Mouse (Mus musculus) megakaryocyte, embryonic 14.5 days (primary cell): ENCODE data around the gene Zfp629. TPM values are rescaled to one million over a fixed set of nuclear protein-coding genes. Genes with fewer than 3 reads are reported as not detected.

Experiments used
- H3K27me3 ChIP-seq: replicated peaks from 2 replicates; pipeline ENCODE3; 2012; ENCODE audit warnings: inconsistent platforms
- H3K36me3 ChIP-seq: replicated peaks from 2 replicates; pipeline ENCODE3; 2012; ENCODE audit warnings: low read length, inconsistent platforms, mixed read lengths
- H3K4me1 ChIP-seq: 2 replicates; pipeline ENCODE4 v1.6.1; 2012; ENCODE audit warnings: inconsistent platforms
- H3K4me3 ChIP-seq: replicated peaks from 2 replicates; pipeline ENCODE3; 2012; ENCODE audit warnings: moderate library complexity, mild to moderate bottlenecking, inconsistent platforms
- H3K9me3 ChIP-seq: 2 replicates; pipeline ENCODE4 v1.6.1; 2012; ENCODE audit warnings: inconsistent platforms
- FLI1 ChIP-seq: IDR thresholded peaks from 2 replicates; pipeline ENCODE4 v1.6.1; 2012; ENCODE audit warnings: low read length, inconsistent platforms, mixed read lengths
- GATA1 ChIP-seq: IDR thresholded peaks from 3 replicates; pipeline ENCODE4 v1.6.1; 2012; ENCODE audit warnings: mixed read lengths, low read length, inconsistent platforms, borderline replicate concordance
- polyA plus RNA-seq: library from polyadenylated mRNA; stranded (reverse); fragments of >175 nt; gene quantifications from 2 replicates; pipeline ENCODE4 v1.2.3, GENCODE M21; 2012; ENCODE audit warnings: low replicate concordance; ENCODE audit not compliant: insufficient read depth

Zfp629 gene
- polyA plus RNA-seq, 1 experiment = 2.9 TPM

DNA sequence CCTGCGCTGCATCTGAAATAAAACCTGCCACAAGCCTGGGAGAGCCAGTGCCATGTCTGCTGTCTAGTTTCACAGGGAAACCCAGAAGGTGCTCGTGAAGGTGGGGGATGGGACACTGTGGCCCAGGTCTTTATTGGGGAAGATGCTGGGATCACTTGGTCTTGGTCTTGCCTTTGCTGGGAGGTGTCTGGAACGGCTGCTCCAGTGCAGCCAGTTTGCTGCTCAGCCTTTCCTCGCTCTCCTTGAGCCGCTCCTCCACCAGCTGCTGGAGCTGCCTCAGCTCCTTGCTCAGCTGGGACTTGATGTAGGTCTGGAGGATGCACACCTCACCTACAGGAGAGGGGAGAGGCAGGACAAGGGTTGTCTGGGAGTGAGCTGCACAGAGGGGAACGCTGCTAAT, 32.3 kb downstream of the Zfp629 start:
- Histone ChIP-seq H3K9me3 (no peaks in the 10 kb centered on the region), H3K4me3 (no peak overlapping the region), H3K27me3 (no peaks in the 10 kb centered on the region), H3K4me1 (peaks cover 48% of the 10 kb centered on the region), H3K36me3 (peaks cover 73% of the 10 kb centered on the region)
- TF ChIP-seq FLI1 (no peak), GATA1 (no peak)

DNA sequence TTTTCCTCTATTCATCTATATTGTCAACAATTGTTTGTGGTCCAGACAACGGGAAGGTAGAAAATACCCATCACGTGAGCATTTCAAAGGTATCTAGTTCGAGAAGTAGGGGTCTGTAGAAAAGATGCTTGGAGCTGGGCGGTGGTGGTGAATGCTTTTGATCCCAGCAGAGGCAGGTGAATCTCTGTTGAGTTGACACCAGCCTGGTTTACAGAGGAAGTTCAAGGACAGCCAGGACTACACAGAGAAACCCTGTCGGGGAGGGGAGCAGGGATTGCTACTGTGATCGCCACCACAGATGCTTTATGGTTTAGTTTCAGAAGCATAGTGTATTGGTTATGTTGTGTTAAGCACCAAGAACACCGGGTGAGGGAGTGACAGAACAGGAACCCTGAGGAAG, 41.5 kb downstream of the Zfp629 start:
- peak overlapping the region; percentile 98 for H3K4me3 ChIP-seq
- peaks cover 47% of the 10 kb centered on the region for H3K36me3 ChIP-seq
- H3K27me3 ChIP-seq = no peaks in the 10 kb centered on the region
- no peaks in the 10 kb centered on the region for H3K9me3 ChIP-seq
- TF ChIP-seq FLI1 (no peak), GATA1 (no peak)
- H3K4me1 ChIP-seq = peaks cover 61% of the 10 kb centered on the region

- TF ChIP-seq FLI1 (no peak), GATA1 (no peak)
- Histone ChIP-seq H3K4me1 (peaks cover 61% of the 10 kb centered on the region), H3K27me3 (no peaks in the 10 kb centered on the region), H3K36me3 (peaks cover 48% of the 10 kb centered on the region), H3K9me3 (no peaks in the 10 kb centered on the region), H3K4me3 (peak overlapping the region; percentile 98)
Measured at GRCm38 (mm10) chr7:127573503-127574008, 42.0 kb downstream of the Zfp629 start.

DNA sequence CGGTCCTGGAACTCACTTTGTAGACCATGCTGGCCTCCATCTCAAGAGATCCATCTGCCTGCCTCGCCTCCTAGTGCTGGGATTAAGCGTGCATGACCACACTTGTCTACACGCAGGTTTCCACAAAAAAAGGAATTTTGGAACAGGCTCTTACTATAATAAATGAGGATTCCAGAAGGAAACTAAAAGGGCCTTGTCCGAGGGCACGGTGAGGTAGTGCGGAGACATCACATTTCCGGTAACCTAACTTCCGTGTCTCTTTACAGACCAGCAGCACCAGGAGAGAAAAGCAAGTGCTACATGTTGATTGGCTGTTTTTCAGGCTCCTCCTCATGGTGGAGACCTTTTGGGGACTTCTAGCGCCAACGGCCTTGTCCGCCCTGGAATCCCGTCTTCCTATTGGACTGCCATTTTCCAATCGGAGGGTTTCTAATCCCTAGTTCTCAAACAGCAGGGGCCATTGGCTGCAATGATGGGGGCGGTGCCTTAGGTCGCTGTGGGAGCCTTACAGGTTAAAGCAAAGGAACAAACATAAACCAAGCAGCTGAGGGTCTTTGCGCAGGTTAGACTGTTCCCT, 42.6 kb downstream of the Zfp629 start, which contains the start of gene Phkg2:
Gene Phkg2, plus strand, starts transcription at position 446 of the 577 bp plus-strand sequence.
- peaks cover 45% of the 10 kb centered on the region for H3K36me3 ChIP-seq
- H3K4me3 ChIP-seq = peak within 1 kb of the TSS; percentile 98
- H3K27me3 ChIP-seq = no peaks in the 10 kb centered on the region
- H3K9me3 ChIP-seq = no peaks in the 10 kb centered on the region
- TF ChIP-seq FLI1 = no peak
- TF ChIP-seq GATA1 = no peak
- peaks cover 61% of the 10 kb centered on the region for H3K4me1 ChIP-seq

GRCm38 (mm10) chr7:127564381-127565150, 51.0 kb downstream of the Zfp629 start:
- Histone ChIP-seq H3K9me3 (no peaks in the 10 kb centered on the region), H3K4me1 (peaks cover 7% of the 10 kb centered on the region; the same call in 1 of the 2 replicates), H3K27me3 (no peaks in the 10 kb centered on the region), H3K4me3 (no peak overlapping the region), H3K36me3 (peaks cover 89% of the 10 kb centered on the region)
- TF ChIP-seq GATA1 (no peak), FLI1 (no peak)

GRCm38 (mm10) chr7:127561340-127561858, 54.2 kb downstream of the Zfp629 start, which contains the start of gene Tmem265:
Gene Tmem265, plus strand, starts transcription at chr7:127561390.
- peaks cover 96% of the 10 kb centered on the region for H3K36me3 ChIP-seq
- H3K9me3 ChIP-seq = no peaks in the 10 kb centered on the region
- TF ChIP-seq FLI1 = no peak
- no peak for TF ChIP-seq GATA1

DNA sequence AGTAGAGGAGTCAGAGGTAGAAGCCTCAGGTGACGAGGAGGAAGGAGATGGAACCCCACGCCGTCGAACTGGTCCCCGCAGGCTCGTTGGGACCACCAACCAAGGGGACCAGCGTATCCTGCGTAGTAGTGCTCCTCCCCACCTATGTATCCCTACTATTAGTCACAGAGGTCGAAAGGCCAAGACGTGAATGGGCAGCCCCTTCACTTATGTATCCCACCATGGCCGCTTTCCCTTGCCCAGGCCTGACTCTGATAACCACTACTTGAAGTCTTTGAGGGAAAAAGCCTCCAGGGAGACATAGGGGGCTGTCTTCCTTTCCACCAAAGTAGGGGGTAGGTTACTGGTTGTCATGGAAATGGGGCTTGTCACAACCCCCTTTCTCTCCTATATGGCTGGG, 55.0 kb downstream of the Zfp629 start:
- H3K9me3 ChIP-seq = no peaks in the 10 kb centered on the region
- H3K4me1 ChIP-seq = peaks cover 3% of the 10 kb centered on the region; the same call in 1 of the 2 replicates
- no peaks in the 10 kb centered on the region for H3K27me3 ChIP-seq
- TF ChIP-seq GATA1 = no peak
- no peak for TF ChIP-seq FLI1
- H3K36me3 ChIP-seq = peaks cover 96% of the 10 kb centered on the region
- no peak overlapping the region for H3K4me3 ChIP-seq

More at GRCm38 (mm10) chr7:127561340-127561858, 54.2 kb downstream of the Zfp629 start, which contains the start of gene Tmem265:
- H3K27me3 ChIP-seq = no peaks in the 10 kb centered on the region
- H3K4me1 ChIP-seq = peaks cover 3% of the 10 kb centered on the region; the same call in 1 of the 2 replicates
- no peak within 1 kb of the TSS for H3K4me3 ChIP-seq

Other genes with a start within 250 kb of the Zfp629 start
- 0.73 TPM in 1 of 2 replicates, not detected in the other for gene Zfp747, start 239.7 kb downstream of the Zfp629 start, polyA plus RNA-seq
- gene 9130019O22Rik, start 228.6 kb downstream of the Zfp629 start, polyA plus RNA-seq = 0.07 and 1.7 TPM in 2 replicates
- 5.5 TPM in 1 of 2 replicates, not detected in the other for gene E430018J23Rik, start 222.2 kb downstream of the Zfp629 start, polyA plus RNA-seq
- gene Zfp764, start 209.0 kb downstream of the Zfp629 start, polyA plus RNA-seq = 0.32 TPM in 1 of 2 replicates, not detected in the other
- 12.3 and 25.6 TPM in 2 replicates for gene Zfp688, start 193.7 kb downstream of the Zfp629 start, polyA plus RNA-seq
- 4.4 and 12.0 TPM in 2 replicates for gene Zfp689, start 166.6 kb downstream of the Zfp629 start, polyA plus RNA-seq
- 83.1 and 177 TPM in 2 replicates for gene Prr14, start 156.2 kb downstream of the Zfp629 start, polyA plus RNA-seq
- gene Fbrs, start 136.6 kb downstream of the Zfp629 start, polyA plus RNA-seq = 237 and 322 TPM in 2 replicates
- gene Srcap, start 103.8 kb downstream of the Zfp629 start, polyA plus RNA-seq = 4.0 and 9.1 TPM in 2 replicates
- 15.7 and 25.1 TPM in 2 replicates for gene Gm42715, start 96.2 kb downstream of the Zfp629 start, polyA plus RNA-seq
- gene Tmem265, start 54.4 kb downstream of the Zfp629 start, polyA plus RNA-seq = 0.34 TPM in 1 of 2 replicates, not detected in the other
- 19.1 and 27.2 TPM in 2 replicates for gene Phkg2, start 42.5 kb downstream of the Zfp629 start, polyA plus RNA-seq
- 23.5 and 28.8 TPM in 2 replicates for gene Ccdc189, start 27.2 kb downstream of the Zfp629 start, polyA plus RNA-seq
- gene Rnf40, start 27.0 kb downstream of the Zfp629 start, polyA plus RNA-seq = 14.7 and 20.8 TPM in 2 replicates
- 52.6 and 165 TPM in 2 replicates for gene Bcl7c, start 93.1 kb upstream of the Zfp629 start, polyA plus RNA-seq
- gene Ctf1, start 96.9 kb upstream of the Zfp629 start, polyA plus RNA-seq = not detected in 2 replicates
- not detected in 2 replicates for gene Ctf2, start 116.4 kb upstream of the Zfp629 start, polyA plus RNA-seq
- 54.6 and 102 TPM in 2 replicates for gene Fbxl19, start 128.7 kb upstream of the Zfp629 start, polyA plus RNA-seq
- gene Orai3, start 154.0 kb upstream of the Zfp629 start, polyA plus RNA-seq = 27.3 and 62.4 TPM in 2 replicates
- gene Setd1a, start 160.9 kb upstream of the Zfp629 start, polyA plus RNA-seq = 32.9 and 47.6 TPM in 2 replicates
- not detected in 2 replicates for gene Gm49388, start 169.8 kb upstream of the Zfp629 start, polyA plus RNA-seq
- 13.9 and 53.3 TPM in 2 replicates for gene Hsd3b7, start 184.8 kb upstream of the Zfp629 start, polyA plus RNA-seq
- gene Stx4a, start 208.5 kb upstream of the Zfp629 start, polyA plus RNA-seq = 27.2 and 167 TPM in 2 replicates
- 0.02 TPM in 1 of 2 replicates, not detected in the other for gene Stx1b, start 208.8 kb upstream of the Zfp629 start, polyA plus RNA-seq